ENCODE assay signal across 12 mouse cellular contexts in genomic region chr7:29421240-29421908, GRCm38 (mm10).
DNase-seq lines count a peak whose midpoint lies in the region; ATAC-seq lines count a peak whose summit lies in the region.
"Had no signal": no experiment of that assay in that cellular context is flagged by ENCODE, and none has a peak within 500 bp of the region (broad histone marks: within the 10 kb centered on the region; RNA-seq: fewer than 3 reads in every experiment).

No protein-coding gene starts in this region.

- no peaks in the 10 kb centered on the region for H3K36me3 ChIP-seq in midbrain, embryonic 13.5 days
- H3K36me3 ChIP-seq: liver, embryonic 13.5 days had no signal

- peaks cover 31% of the 10 kb centered on the region for H3K4me1 ChIP-seq in midbrain, embryonic 13.5 days (replicated peaks)

- no peak overlapping the region for H3K4me2 ChIP-seq in midbrain, embryonic 13.5 days (replicated peaks)
- H3K4me2 ChIP-seq: liver, embryonic 13.5 days had no signal

- H3K4me3 ChIP-seq in midbrain, embryonic 13.5 days (replicated peaks): no peak overlapping the region
- H3K4me3 ChIP-seq: liver, embryonic 13.5 days had no signal

- no peaks in the 10 kb centered on the region for H3K9me3 ChIP-seq in midbrain, embryonic 13.5 days
- H3K9me3 ChIP-seq: liver, embryonic 13.5 days had no signal

- peak; percentile 35 for DNase-seq in embryo, embryonic 10 days (ENCODE audit: low spot score)
- no peak for DNase-seq in embryo, embryonic 9.5 days (ENCODE audit: extremely low spot score)
- DNase-seq in NIH3T3 (ENCODE audit: low read depth): peak; percentile 20
- no peak for DNase-seq in ovary, postnatal 14 days (ENCODE audit: low spot score)
- no peak for DNase-seq in c-Kit-positive CD71-positive TER-119-positive erythroid progenitor cells, embryonic 14.5 days (ENCODE audit: low spot score)
- DNase-seq in right cerebral cortex, postnatal 25 days: no peak
- DNase-seq: cerebellum, adult 11 months; gastrocnemius, postnatal 14 days; kidney, adult 9 months; liver, embryonic 13.5 days had no signal

- H3K9ac ChIP-seq in midbrain, embryonic 13.5 days (replicated peaks): peak overlapping the region; percentile 36; the same call in 1 of the 2 replicates
- H3K9ac ChIP-seq: liver, embryonic 13.5 days had no signal

- WGBS in midbrain, embryonic 13.5 days: 22% methylated on average over 12 of the region's 12 CpGs

- no peaks in the 10 kb centered on the region for H3K27me3 ChIP-seq in midbrain, embryonic 13.5 days
- H3K27me3 ChIP-seq: liver, embryonic 13.5 days had no signal

- H3K27ac ChIP-seq in midbrain, embryonic 13.5 days: peak overlapping the region; percentile 76
- H3K27ac ChIP-seq: liver, embryonic 13.5 days had no signal

- peak; percentile 45 to 56 for ATAC-seq in hematopoietic stem cell, adult 5-6 weeks (replicated peaks in 1 of 2; ENCODE audit: insufficient read depth in 1 of 2, low FRiP score in 2 of 2, low TSS enrichment in 1 of 2, low read depth in 1 of 2, poor library complexity in 2 of 2, severe bottlenecking in 2 of 2)
- peak; percentile 38; the same call in 1 of the 2 replicates for ATAC-seq in midbrain, embryonic 13.5 days

Comparison
In these comparisons a context has a peak if more than half of its experiments do, and no peak if none do; other contexts are left out.
1. DNase-seq: peak in embryo, embryonic 10 days (single experiment) and NIH3T3 (single experiment); none in embryo, embryonic 9.5 days (single experiment), ovary, postnatal 14 days (single experiment), c-Kit-positive CD71-positive TER-119-positive erythroid progenitor cells, embryonic 14.5 days (single experiment) and right cerebral cortex, postnatal 25 days (single experiment).